Mouse (Mus musculus) liver (tissue): ENCODE results near the gene Plekhh3.

Source experiments
- DNase-seq: peaks from one replicate; pipeline ENCODE4 v3.0.0-alpha.2; 2020; ENCODE audit warnings: mixed read lengths

Gene Plekhh3

GRCm38 (mm10) chr11:101118105-101118504 is 53.0 kb downstream of the Plekhh3 start:
- no peak for DNase-seq

DNA sequence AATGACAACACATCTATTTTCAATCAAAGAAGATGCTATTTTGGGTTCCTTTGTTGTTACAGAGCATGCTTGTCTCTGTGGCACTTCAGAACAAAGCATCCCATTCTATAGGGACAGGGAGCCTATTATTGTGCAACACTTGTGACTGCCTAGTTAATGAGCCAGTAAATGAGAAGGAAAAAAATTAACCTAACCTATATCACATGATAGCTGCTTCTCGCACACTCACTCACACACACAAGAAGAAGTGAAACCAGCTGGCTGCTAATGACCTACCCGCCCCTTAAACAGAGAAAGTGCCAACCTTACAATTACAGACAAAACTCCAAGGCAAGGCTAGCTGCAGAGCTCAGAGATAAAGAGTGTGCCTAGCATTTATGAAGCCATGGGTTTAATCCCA is 55.6 kb downstream of the Plekhh3 start:
- no peak for DNase-seq
